Mouse (Mus musculus) frontal cortex, postnatal 25 days (tissue): ENCODE measurements around the gene Glo1.

ENCODE experiments used
- DNase-seq, 2 experiments: peaks; one replicate each; pipeline ENCODE4 v3.0.0; 2022; ENCODE audit warnings: low spot score in 2 of 2

Glo1 gene

GRCm38 (mm10) chr17:30612075-30612859 is 14.4 kb downstream of the Glo1 start:
- DNase-seq: peak; percentile 100

- DNase-seq: no peak
These were observed 15.2 kb downstream of the Glo1 start for GRCm38 (mm10) chr17:30611221-30612074.

GRCm38 (mm10) chr17:30610739-30611138 is 15.9 kb downstream of the Glo1 start:
- no peak for DNase-seq

GRCm38 (mm10) chr17:30609980-30610307 is 16.7 kb downstream of the Glo1 start:
- no peak for DNase-seq

- DNase-seq: no peak
These were observed 17.2 kb downstream of the Glo1 start for GRCm38 (mm10) chr17:30609305-30609979.

- DNase-seq: no peak
These were observed 18.7 kb downstream of the Glo1 start for GRCm38 (mm10) chr17:30607909-30608495.

- no peak for DNase-seq
These were observed 19.3 kb downstream of the Glo1 start for GRCm38 (mm10) chr17:30607330-30607729.

GRCm38 (mm10) chr17:30606634-30607081 is 20.0 kb downstream of the Glo1 start:
- DNase-seq: no peak

GRCm38 (mm10) chr17:30606206-30606605 is 20.5 kb downstream of the Glo1 start:
- no peak for DNase-seq

GRCm38 (mm10) chr17:30605001-30605400 is 21.7 kb downstream of the Glo1 start:
- no peak for DNase-seq

GRCm38 (mm10) chr17:30604296-30604695 is 22.4 kb downstream of the Glo1 start:
- DNase-seq: no peak

- no peak for DNase-seq
These were observed 24.5 kb downstream of the Glo1 start for GRCm38 (mm10) chr17:30602175-30602574.

GRCm38 (mm10) chr17:30598300-30598699 is 28.4 kb downstream of the Glo1 start:
- DNase-seq: no peak

- DNase-seq: no peak
These were observed 28.9 kb downstream of the Glo1 start for GRCm38 (mm10) chr17:30597786-30598185.

- no peak for DNase-seq
These were observed 31.8 kb downstream of the Glo1 start for GRCm38 (mm10) chr17:30594846-30595245.

- no peak for DNase-seq
These were observed 32.3 kb downstream of the Glo1 start for GRCm38 (mm10) chr17:30594407-30594806.

- DNase-seq: peak; percentile 45 to 65
These were observed 36.1 kb downstream of the Glo1 start for GRCm38 (mm10) chr17:30590417-30591198.

GRCm38 (mm10) chr17:30583258-30584001 is 43.2 kb downstream of the Glo1 start:
- no peak for DNase-seq

- no peak for DNase-seq
These were observed 44.4 kb downstream of the Glo1 start for GRCm38 (mm10) chr17:30582313-30582712.

- no peak for DNase-seq
These were observed 45.5 kb downstream of the Glo1 start for GRCm38 (mm10) chr17:30581201-30581600.
